Mouse (Mus musculus) limb, embryonic 12.5 days (tissue): ENCODE measurements around the gene Baiap2l1. TPM values are rescaled to one million over a fixed set of nuclear protein-coding genes. Genes with fewer than 3 reads are reported as not detected.

Source experiments
- ATAC-seq: fragments of 200-750 bp; cut with Nextera tagmentation; 2 replicates; pipeline ENCODE4 v1.8.0; 2017; ENCODE audit warnings: low read depth, moderate TSS enrichment; ENCODE audit not compliant: insufficient number of reproducible peaks, insufficient read depth, low FRiP score, low TSS enrichment
- H3K27ac ChIP-seq: fragments of 300-500 bp; sonication (generic); 2 replicates; pipeline ENCODE4 v1.5.1; 2016; ENCODE audit warnings: mild to moderate bottlenecking, moderate library complexity
- H3K27me3 ChIP-seq: fragments of 300-500 bp; sonication (generic); 2 replicates; pipeline ENCODE4 v1.6.1; 2016; ENCODE audit warnings: mild to moderate bottlenecking, moderate library complexity
- H3K36me3 ChIP-seq: fragments of 300-500 bp; sonication (generic); 2 replicates; pipeline ENCODE4 v1.6.1; 2016; ENCODE audit warnings: mild to moderate bottlenecking, moderate library complexity
- H3K4me1 ChIP-seq: fragments of 300-500 bp; sonication (generic); replicated peaks from 2 replicates; pipeline ENCODE4 v1.6.1; 2016
- H3K4me2 ChIP-seq: fragments of 300-500 bp; sonication (generic); 2 replicates; pipeline ENCODE4 v1.6.1; 2016; ENCODE audit warnings: mild to moderate bottlenecking, moderate library complexity
- H3K4me3 ChIP-seq: fragments of 300-500 bp; sonication (generic); replicated peaks from 2 replicates; pipeline ENCODE4 v1.5.1; 2016; ENCODE audit warnings: mild to moderate bottlenecking
- H3K9ac ChIP-seq: fragments of 300-500 bp; sonication (generic); replicated peaks from 2 replicates; pipeline ENCODE4 v1.6.1; 2016; ENCODE audit warnings: mild to moderate bottlenecking, moderate library complexity
- H3K9me3 ChIP-seq: fragments of 300-500 bp; sonication (generic); 2 replicates; pipeline ENCODE4 v1.6.1; 2016; ENCODE audit warnings: mild to moderate bottlenecking, moderate library complexity
- WGBS: fragments of 180-500 bp; shearing (Covaris S2); methylation state at CpG from one replicate; pipeline ENCODE4 v1.1.7; 2016; 5-methylcytosine and 5-hydroxymethylcytosine counted together
- polyA plus RNA-seq: library from polyadenylated mRNA; unstranded; fragments of >200 nt; fragmentation: Nextera tagmentation; extraction: Ambion mirVana; gene quantifications from 2 replicates; pipeline ENCODE4 v1.2.1, GENCODE M21; 2016

The Baiap2l1 gene
- polyA plus RNA-seq = 6.1 and 6.6 TPM in 2 replicates

GRCm38 (mm10) chr5:144357881-144358591 is at the start of gene Baiap2l1:
Baiap2l1 (minus strand) TSS chr5:144358112.
- under 1% methylated on average over 60 of the region's 60 CpGs for WGBS
- ATAC-seq = peak; percentile 94
- peak within 1 kb of the TSS; percentile 88 for H3K4me2 ChIP-seq
- H3K4me3 ChIP-seq = peak within 1 kb of the TSS; percentile 61
- H3K27ac ChIP-seq = peak within 1 kb of the TSS; percentile 37; the same call in 1 of the 2 replicates
- no peaks in the 10 kb centered on the region for H3K9me3 ChIP-seq
- H3K27me3 ChIP-seq = no peaks in the 10 kb centered on the region
- H3K4me1 ChIP-seq = peaks cover 11% of the 10 kb centered on the region
- no peaks in the 10 kb centered on the region for H3K36me3 ChIP-seq
- peak within 1 kb of the TSS; percentile 57 for H3K9ac ChIP-seq

- Histone ChIP-seq H3K4me1 (no peaks in the 10 kb centered on the region; the same call in 1 of the 2 replicates), H3K9ac (no peak overlapping the region), H3K4me2 (no peak overlapping the region), H3K27ac (no peak overlapping the region), H3K4me3 (no peak overlapping the region), H3K9me3 (no peaks in the 10 kb centered on the region), H3K36me3 (no peaks in the 10 kb centered on the region), H3K27me3 (no peaks in the 10 kb centered on the region)
- WGBS = 90% methylated on average over 11 of the region's 11 CpGs
- ATAC-seq = no peak
These were observed 48.3 kb upstream of the Baiap2l1 start for GRCm38 (mm10) chr5:144406256-144406655.

GRCm38 (mm10) chr5:144400821-144401220 is 42.9 kb upstream of the Baiap2l1 start:
- ATAC-seq = no peak

GRCm38 (mm10) chr5:144397566-144397965 is 39.7 kb upstream of the Baiap2l1 start:
- Histone ChIP-seq H3K4me3 (no peak overlapping the region), H3K9me3 (peaks cover 8% of the 10 kb centered on the region; the same call in 1 of the 2 replicates), H3K27ac (no peak overlapping the region), H3K4me2 (peak overlapping the region; percentile 40), H3K36me3 (no peaks in the 10 kb centered on the region), H3K9ac (no peak overlapping the region), H3K4me1 (peaks cover 13% of the 10 kb centered on the region), H3K27me3 (no peaks in the 10 kb centered on the region)
- 10% methylated on average over 5 of the region's 9 CpGs for WGBS
- ATAC-seq = no peak

More at GRCm38 (mm10) chr5:144400821-144401220, 42.9 kb upstream of the Baiap2l1 start:
- H3K9ac ChIP-seq = no peak overlapping the region
- H3K4me2 ChIP-seq = no peak overlapping the region
- H3K4me1 ChIP-seq = peaks cover 13% of the 10 kb centered on the region
- H3K27ac ChIP-seq = no peak overlapping the region
- H3K27me3 ChIP-seq = no peaks in the 10 kb centered on the region
- H3K9me3 ChIP-seq = peaks cover 5% of the 10 kb centered on the region; the same call in 1 of the 2 replicates
- H3K36me3 ChIP-seq = no peaks in the 10 kb centered on the region
- no peak overlapping the region for H3K4me3 ChIP-seq
- 79% methylated on average over 5 of the region's 5 CpGs for WGBS

GRCm38 (mm10) chr5:144394142-144394541 is 36.2 kb upstream of the Baiap2l1 start:
- no peaks in the 10 kb centered on the region for H3K27me3 ChIP-seq
- H3K27ac ChIP-seq = no peak overlapping the region
- no peak overlapping the region for H3K4me2 ChIP-seq
- peaks cover 8% of the 10 kb centered on the region; the same call in 1 of the 2 replicates for H3K9me3 ChIP-seq
- no peak overlapping the region for H3K4me3 ChIP-seq
- no peaks in the 10 kb centered on the region for H3K36me3 ChIP-seq
- ATAC-seq = no peak
- 89% methylated on average over 2 of the region's 2 CpGs for WGBS
- no peak overlapping the region for H3K9ac ChIP-seq
- peaks cover 6% of the 10 kb centered on the region for H3K4me1 ChIP-seq

- Histone ChIP-seq H3K4me2 (no peak overlapping the region), H3K4me1 (no peaks in the 10 kb centered on the region), H3K27ac (no peak overlapping the region), H3K4me3 (no peak overlapping the region), H3K9ac (no peak overlapping the region), H3K27me3 (no peaks in the 10 kb centered on the region), H3K9me3 (0 out of 2 replicates have a peak, but pooled peaks cover 6% of the 10 kb centered on the region), H3K36me3 (no peaks in the 10 kb centered on the region)
- no peak for ATAC-seq
- 12% methylated on average over 6 of the region's 6 CpGs for WGBS
These were observed 29.9 kb upstream of the Baiap2l1 start for GRCm38 (mm10) chr5:144387851-144388250.

- 74% methylated on average over 3 of the region's 3 CpGs for WGBS
- H3K4me1 ChIP-seq = no peaks in the 10 kb centered on the region
- H3K4me2 ChIP-seq = no peak overlapping the region
- no peaks in the 10 kb centered on the region for H3K27me3 ChIP-seq
- H3K4me3 ChIP-seq = no peak overlapping the region
- H3K9ac ChIP-seq = no peak overlapping the region
- H3K9me3 ChIP-seq = 0 out of 2 replicates have a peak, but pooled peaks cover 6% of the 10 kb centered on the region
- no peak for ATAC-seq
- H3K36me3 ChIP-seq = no peaks in the 10 kb centered on the region
- no peak overlapping the region for H3K27ac ChIP-seq
These were observed 26.0 kb upstream of the Baiap2l1 start for GRCm38 (mm10) chr5:144383936-144384335.

- 0 out of 2 replicates have a peak, but pooled peaks cover 11% of the 10 kb centered on the region for H3K9me3 ChIP-seq
- H3K27ac ChIP-seq = no peak overlapping the region
- no peak overlapping the region for H3K4me2 ChIP-seq
- WGBS = 91% methylated on average over 3 of the region's 3 CpGs
- H3K9ac ChIP-seq = no peak overlapping the region
- H3K27me3 ChIP-seq = no peaks in the 10 kb centered on the region
- no peaks in the 10 kb centered on the region for H3K4me1 ChIP-seq
- no peaks in the 10 kb centered on the region for H3K36me3 ChIP-seq
- no peak for ATAC-seq
- H3K4me3 ChIP-seq = no peak overlapping the region
These were observed 23.9 kb upstream of the Baiap2l1 start for GRCm38 (mm10) chr5:144381782-144382181.

- 0 out of 2 replicates have a peak, but pooled peaks cover 11% of the 10 kb centered on the region for H3K9me3 ChIP-seq
- no peak overlapping the region for H3K9ac ChIP-seq
- WGBS = 83% methylated on average over 7 of the region's 7 CpGs
- H3K27me3 ChIP-seq = no peaks in the 10 kb centered on the region
- H3K27ac ChIP-seq = no peak overlapping the region
- no peaks in the 10 kb centered on the region for H3K36me3 ChIP-seq
- no peaks in the 10 kb centered on the region for H3K4me1 ChIP-seq
- ATAC-seq = no peak
- no peak overlapping the region for H3K4me3 ChIP-seq
- no peak overlapping the region for H3K4me2 ChIP-seq
These were observed 22.8 kb upstream of the Baiap2l1 start for GRCm38 (mm10) chr5:144380689-144381088.

GRCm38 (mm10) chr5:144379431-144379830 is 21.5 kb upstream of the Baiap2l1 start:
- no peak overlapping the region for H3K4me3 ChIP-seq
- H3K4me2 ChIP-seq = no peak overlapping the region
- no peaks in the 10 kb centered on the region for H3K36me3 ChIP-seq
- no peak overlapping the region for H3K9ac ChIP-seq
- no peak overlapping the region for H3K27ac ChIP-seq
- 0 out of 2 replicates have a peak, but pooled peaks cover 6% of the 10 kb centered on the region for H3K9me3 ChIP-seq
- H3K27me3 ChIP-seq = no peaks in the 10 kb centered on the region
- H3K4me1 ChIP-seq = no peaks in the 10 kb centered on the region
- WGBS = 91% methylated on average over 4 of the region's 4 CpGs
- ATAC-seq = no peak

GRCm38 (mm10) chr5:144372885-144373284 is 15.0 kb upstream of the Baiap2l1 start:
- Histone ChIP-seq H3K27ac (no peak overlapping the region), H3K27me3 (no peaks in the 10 kb centered on the region), H3K4me1 (no peaks in the 10 kb centered on the region), H3K4me2 (no peak overlapping the region), H3K9me3 (0 out of 2 replicates have a peak, but pooled peaks cover 6% of the 10 kb centered on the region), H3K4me3 (no peak overlapping the region), H3K9ac (no peak overlapping the region), H3K36me3 (no peaks in the 10 kb centered on the region)
- ATAC-seq = no peak
- 90% methylated on average over 2 of the region's 2 CpGs for WGBS
